Mouse (Mus musculus) kidney, postnatal 0 days (tissue): ENCODE measurements around the gene Ptpn1. TPM values are rescaled to one million over a fixed set of nuclear protein-coding genes. Genes with fewer than 3 reads are reported as not detected.
A peak's percentile ranks its signal among the peaks of the same experiment; 100 is the strongest.

Experiments used
- ATAC-seq: fragments of 200-750 bp; cut with Nextera tagmentation; replicated peaks from 2 replicates; pipeline ENCODE4 v1.8.0; 2017; ENCODE audit warnings: low read depth, moderate number of reproducible peaks, moderate TSS enrichment, moderate library complexity; ENCODE audit not compliant: low FRiP score
- DNase-seq: peaks from one replicate; pipeline ENCODE4 v3.0.0-alpha.2; 2016; ENCODE audit warnings: low spot score
- H3K27ac ChIP-seq: fragments of 300-500 bp; sonication (generic); 2 replicates; pipeline ENCODE4 v1.5.1; 2014; ENCODE audit warnings: mild to moderate bottlenecking
- H3K27me3 ChIP-seq: fragments of 300-500 bp; sonication (generic); 2 replicates; pipeline ENCODE4 v1.6.1; 2014; ENCODE audit warnings: low read length, mixed read lengths; ENCODE audit not compliant: insufficient read depth
- H3K36me3 ChIP-seq: fragments of 300-500 bp; sonication (generic); 2 replicates; pipeline ENCODE4 v1.6.1; 2014; ENCODE audit warnings: low read length, mixed read lengths; ENCODE audit not compliant: insufficient read depth
- H3K4me1 ChIP-seq: fragments of 300-500 bp; sonication (generic); replicated peaks from 2 replicates; pipeline ENCODE4 v1.6.1; 2014; ENCODE audit warnings: antibody characterized with exemption, low read length, mixed read lengths; ENCODE audit not compliant: insufficient read depth
- H3K4me2 ChIP-seq: fragments of 300-500 bp; sonication (generic); 2 replicates; pipeline ENCODE4 v1.6.1; 2014; ENCODE audit warnings: mild to moderate bottlenecking, low read length, moderate library complexity, mixed read lengths
- H3K4me3 ChIP-seq: fragments of 300-500 bp; sonication (generic); replicated peaks from 2 replicates; pipeline ENCODE4 v1.5.1; 2014; ENCODE audit warnings: low read depth, low read length
- H3K9ac ChIP-seq: fragments of 300-500 bp; sonication (generic); 2 replicates; pipeline ENCODE4 v1.6.1; 2014; ENCODE audit warnings: low read depth, low read length
- H3K9me3 ChIP-seq: fragments of 300-500 bp; sonication (generic); replicated peaks from 2 replicates; pipeline ENCODE4 v1.6.1; 2016; ENCODE audit warnings: low read length, inconsistent platforms, mixed read lengths
- CTCF ChIP-seq: IDR thresholded peaks from 2 replicates; pipeline ENCODE4 v1.5.1; 2016; ENCODE audit warnings: antibody characterized with exemption, low read depth, mild to moderate bottlenecking, moderate library complexity
- WGBS: fragments of 180-500 bp; shearing (Covaris S2); extraction: QIAGEN DNeasy Blood & Tissue Kit; methylation state at CpG from one replicate; pipeline ENCODE4 v1.1.7; 2014; 5-methylcytosine and 5-hydroxymethylcytosine counted together
- polyA plus RNA-seq: library from polyadenylated mRNA; unstranded; fragments of >200 nt; fragmentation: Nextera tagmentation; extraction: Ambion mirVana; gene quantifications from 2 replicates; pipeline ENCODE4 v1.2.1, GENCODE M21; 2015

The Ptpn1 gene
- polyA plus RNA-seq, 1 experiment from 2014 or later = 54.2 TPM

DNA sequence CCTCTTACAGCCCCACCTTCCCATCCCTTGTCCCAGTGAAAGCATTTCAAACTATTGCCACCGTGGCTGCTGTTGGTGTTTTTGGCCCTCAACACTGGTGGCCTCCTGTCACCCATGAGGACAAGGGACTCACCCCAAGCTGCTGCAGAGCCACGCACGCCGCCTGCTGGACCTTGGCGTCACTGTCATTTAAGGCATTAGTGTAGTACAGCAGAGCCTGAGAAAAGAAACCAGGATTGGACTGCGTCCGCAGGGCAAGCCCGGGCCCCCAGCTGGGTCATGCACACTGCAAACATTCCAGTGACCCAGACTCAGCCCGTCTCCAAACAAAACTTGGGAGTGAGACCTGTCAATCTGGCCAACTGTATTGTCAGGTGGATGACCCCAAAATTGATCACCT is 50.8 kb downstream of the Ptpn1 start:
- no peaks in the 10 kb centered on the region for H3K27me3 ChIP-seq
- ATAC-seq = no peak
- no peaks in the 10 kb centered on the region for H3K4me1 ChIP-seq

DNA sequence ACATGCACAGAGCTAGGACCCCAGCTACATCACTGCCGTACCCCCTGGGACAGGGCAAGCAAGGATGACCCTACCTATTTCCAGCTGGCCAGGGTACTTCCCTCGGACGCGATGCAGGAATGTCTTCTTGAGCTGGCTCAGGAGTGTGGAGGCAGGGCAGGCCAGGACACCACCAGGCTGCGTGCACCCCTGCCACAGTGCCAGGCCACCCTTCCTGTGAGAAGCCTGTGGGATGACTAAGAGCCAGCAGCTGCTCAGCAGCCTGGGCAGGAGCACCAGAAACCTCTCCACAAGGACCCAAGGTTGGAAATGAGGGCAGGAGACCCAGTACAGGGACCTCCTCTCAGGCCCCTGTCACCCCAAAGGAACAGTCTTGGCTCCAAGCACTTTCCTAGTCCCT is 52.5 kb downstream of the Ptpn1 start:
- Histone ChIP-seq H3K4me2 (no peak overlapping the region), H3K9ac (no peak overlapping the region), H3K4me1 (no peaks in the 10 kb centered on the region; the same call in 1 of the 2 replicates), H3K27ac (peak overlapping the region; percentile 28; the same call in 1 of the 2 replicates), H3K9me3 (no peaks in the 10 kb centered on the region), H3K4me3 (no peak overlapping the region), H3K36me3 (no peaks in the 10 kb centered on the region), H3K27me3 (no peaks in the 10 kb centered on the region)
- TF ChIP-seq CTCF = no peak
- ATAC-seq = no peak
- no peak for DNase-seq
- WGBS = 75% methylated on average over 5 of the region's 5 CpGs

More for the DNA sequence above, 50.8 kb downstream of the Ptpn1 start:
- H3K4me3 ChIP-seq = no peak overlapping the region
- no peaks in the 10 kb centered on the region for H3K36me3 ChIP-seq
- H3K9me3 ChIP-seq = no peaks in the 10 kb centered on the region
- H3K9ac ChIP-seq = no peak overlapping the region
- DNase-seq = no peak
- TF ChIP-seq CTCF = peak; percentile 53
- no peak overlapping the region for H3K4me2 ChIP-seq
- no peak overlapping the region for H3K27ac ChIP-seq
- WGBS = 56% methylated on average over 9 of the region's 9 CpGs

- Histone ChIP-seq H3K4me1 (no peaks in the 10 kb centered on the region; the same call in 1 of the 2 replicates), H3K4me2 (no peak overlapping the region), H3K4me3 (no peak overlapping the region), H3K27me3 (no peaks in the 10 kb centered on the region), H3K27ac (no peak overlapping the region), H3K36me3 (no peaks in the 10 kb centered on the region), H3K9me3 (no peaks in the 10 kb centered on the region), H3K9ac (no peak overlapping the region)
- WGBS = 50% methylated on average over 3 of the region's 3 CpGs
- TF ChIP-seq CTCF = peak; percentile 62
- ATAC-seq (no peak), DNase-seq (no peak)
Measured at GRCm38 (mm10) chr2:167984946-167985345, 53.1 kb downstream of the Ptpn1 start.

DNA sequence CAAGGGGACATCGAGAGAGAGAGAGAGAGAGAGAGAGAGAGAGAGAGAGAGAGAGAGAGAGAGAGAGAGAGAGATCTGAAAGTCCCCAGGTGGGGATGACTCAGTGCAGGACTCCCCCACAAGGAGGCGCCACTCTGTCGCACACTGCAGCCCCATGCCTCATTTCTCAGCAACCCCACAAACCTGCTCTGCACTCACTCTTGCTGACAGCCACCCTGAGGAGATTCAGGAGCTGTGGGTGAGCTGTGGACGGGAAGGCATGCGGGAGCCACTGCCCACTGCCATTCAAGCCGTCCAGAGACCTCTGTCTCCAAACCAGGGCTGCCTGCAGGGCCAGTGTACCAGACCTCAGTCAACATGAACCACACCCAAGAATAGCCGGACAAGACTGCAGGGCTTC is 54.9 kb downstream of the Ptpn1 start:
- no peak; the same call in 1 of the 2 replicates for ATAC-seq

DNA sequence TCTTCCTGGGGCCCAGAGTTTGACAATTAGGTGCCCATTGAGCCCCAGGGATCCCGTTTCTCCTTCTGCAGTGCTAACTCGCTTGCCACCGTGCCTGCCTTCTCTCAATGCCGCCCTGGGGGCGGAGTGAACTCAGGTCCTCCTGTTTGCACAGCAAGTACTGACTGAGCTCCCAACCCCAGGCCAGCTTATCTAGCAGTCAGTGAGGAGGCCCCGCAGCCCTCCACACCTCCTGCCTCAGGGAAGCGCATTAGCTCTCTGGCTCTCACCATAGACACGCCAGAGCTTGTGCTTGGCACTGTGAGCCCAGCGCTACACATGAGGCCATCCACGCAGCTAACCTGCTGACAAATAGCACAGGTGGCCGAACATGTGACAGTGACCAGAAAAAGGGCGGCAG is 55.8 kb downstream of the Ptpn1 start:
- ATAC-seq = no peak

More for the DNA sequence above, 54.9 kb downstream of the Ptpn1 start:
- Histone ChIP-seq H3K27me3 (no peaks in the 10 kb centered on the region), H3K9me3 (no peaks in the 10 kb centered on the region), H3K27ac (no peak overlapping the region), H3K36me3 (no peaks in the 10 kb centered on the region), H3K4me2 (no peak overlapping the region), H3K9ac (no peak overlapping the region), H3K4me3 (no peak overlapping the region), H3K4me1 (no peaks in the 10 kb centered on the region; the same call in 1 of the 2 replicates)
- DNase-seq = peak; percentile 69
- peak; percentile 81 for TF ChIP-seq CTCF
- WGBS = 19% methylated on average over 7 of the region's 7 CpGs

DNA sequence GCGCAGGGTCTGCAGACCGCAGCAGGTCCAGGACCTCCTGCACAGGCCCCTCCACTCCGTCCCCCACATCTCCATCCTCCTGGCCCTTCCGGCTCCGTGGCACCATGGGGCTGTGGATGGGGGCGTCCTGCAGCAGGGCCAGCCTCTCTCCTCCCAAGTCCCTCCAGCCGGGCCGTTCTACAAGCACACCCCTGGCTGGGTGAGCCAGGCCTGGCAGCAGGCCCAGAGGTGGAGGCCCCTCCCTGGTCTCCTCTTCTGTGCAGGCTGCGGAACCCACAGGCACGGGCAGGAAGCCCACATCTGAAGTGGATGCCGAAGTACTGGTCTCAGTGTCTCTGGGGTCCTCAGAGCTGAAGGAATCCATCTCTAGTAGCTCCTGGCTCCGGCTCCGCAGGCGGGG is 57.5 kb downstream of the Ptpn1 start:
- TF ChIP-seq CTCF = no peak
- Histone ChIP-seq H3K4me3 (no peak overlapping the region), H3K4me2 (no peak overlapping the region), H3K27ac (no peak overlapping the region), H3K36me3 (no peaks in the 10 kb centered on the region), H3K9ac (0 out of 2 replicates have a peak overlapping the region, but pooled peaks have one; percentile 3), H3K27me3 (no peaks in the 10 kb centered on the region), H3K9me3 (no peaks in the 10 kb centered on the region), H3K4me1 (no peaks in the 10 kb centered on the region; the same call in 1 of the 2 replicates)
- DNase-seq (no peak), ATAC-seq (no peak)
- WGBS = 59% methylated on average over 14 of the region's 14 CpGs

More for the DNA sequence above, 55.8 kb downstream of the Ptpn1 start:
- no peaks in the 10 kb centered on the region for H3K9me3 ChIP-seq
- no peak for TF ChIP-seq CTCF
- H3K27me3 ChIP-seq = no peaks in the 10 kb centered on the region
- no peaks in the 10 kb centered on the region; the same call in 1 of the 2 replicates for H3K4me1 ChIP-seq
- no peak overlapping the region for H3K4me3 ChIP-seq
- H3K4me2 ChIP-seq = no peak overlapping the region
- 61% methylated on average over 12 of the region's 12 CpGs for WGBS
- no peak overlapping the region for H3K9ac ChIP-seq
- DNase-seq = no peak
- H3K27ac ChIP-seq = no peak overlapping the region
- no peaks in the 10 kb centered on the region for H3K36me3 ChIP-seq

DNA sequence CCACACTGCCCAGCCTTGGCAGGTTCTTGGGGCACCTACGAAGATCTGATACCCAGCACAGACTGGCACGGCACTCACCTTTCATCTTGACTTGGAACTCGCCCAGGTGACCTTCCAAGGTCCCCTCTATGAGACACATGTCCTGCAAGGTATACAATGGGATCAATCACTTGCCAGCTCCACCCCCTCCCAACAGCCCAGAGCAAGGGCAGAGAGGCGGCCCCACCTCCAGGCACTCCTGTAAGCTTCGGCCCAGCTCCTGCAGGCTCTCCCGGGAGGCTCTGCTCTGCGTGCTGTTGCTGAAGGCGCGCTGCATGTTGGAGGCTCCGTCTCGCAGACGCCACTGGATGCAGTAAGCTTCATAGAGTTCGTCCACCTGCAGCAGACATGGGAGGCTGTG is 61.4 kb downstream of the Ptpn1 start:
- Histone ChIP-seq H3K36me3 (no peaks in the 10 kb centered on the region), H3K4me2 (no peak overlapping the region), H3K4me1 (no peaks in the 10 kb centered on the region; the same call in 1 of the 2 replicates), H3K4me3 (no peak overlapping the region), H3K9me3 (no peaks in the 10 kb centered on the region), H3K27me3 (no peaks in the 10 kb centered on the region), H3K9ac (no peak overlapping the region), H3K27ac (no peak overlapping the region)
- ATAC-seq (no peak), DNase-seq (no peak)
- TF ChIP-seq CTCF = no peak
- 64% methylated on average over 13 of the region's 13 CpGs for WGBS
